Mouse (Mus musculus) cerebellum, adult 18-20 months (tissue): ENCODE measurements around the gene 1700012P22Rik.

Experiments
- DNase-seq, 2 experiments: peaks; one replicate each; pipeline ENCODE4 v3.0.0; 2021

Gene 1700012P22Rik

DNA sequence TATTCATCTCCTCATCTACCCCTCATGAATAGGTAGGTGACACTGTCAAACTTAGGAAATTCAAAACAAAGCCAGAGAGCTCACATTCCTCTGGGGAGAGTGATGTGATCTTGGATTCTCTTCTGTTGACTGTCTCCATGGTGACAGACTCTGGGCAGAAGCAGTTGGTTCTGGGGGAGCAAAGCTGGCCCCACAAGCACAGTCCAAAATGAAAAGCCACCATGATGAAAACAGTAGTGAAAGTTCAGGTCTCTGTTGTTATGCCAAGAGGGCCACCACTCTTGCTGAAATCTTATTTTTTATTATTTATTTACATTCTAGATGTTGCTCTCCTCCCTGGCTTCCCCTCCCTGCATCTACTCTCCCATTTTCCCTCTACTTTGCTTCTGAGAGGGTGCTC, at the start of gene 1700012P22Rik:
Gene 1700012P22Rik (minus strand): TSS at position 101 of the 400 bp plus-strand sequence.
- no peak for DNase-seq

DNA sequence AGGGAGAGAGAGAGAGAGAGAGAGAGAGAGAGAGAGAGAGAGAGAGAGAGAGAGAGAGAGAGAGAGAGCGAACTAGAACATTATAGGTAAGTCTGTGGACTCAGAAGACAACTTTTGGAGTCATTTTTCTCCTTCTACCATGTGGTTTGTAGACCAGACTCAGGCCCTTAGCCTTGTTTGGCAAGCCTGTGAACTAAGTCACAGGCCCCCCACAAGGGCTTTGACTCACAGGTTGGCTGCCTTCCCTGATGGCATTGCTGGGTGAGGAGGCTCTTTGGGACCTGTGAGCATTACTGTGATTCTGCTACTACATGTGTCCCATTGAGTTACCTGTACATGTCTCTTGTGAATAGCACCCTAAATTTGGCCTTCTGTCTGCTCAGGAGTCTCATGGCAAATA, 29.5 kb upstream of the 1700012P22Rik start:
- no peak for DNase-seq

DNA sequence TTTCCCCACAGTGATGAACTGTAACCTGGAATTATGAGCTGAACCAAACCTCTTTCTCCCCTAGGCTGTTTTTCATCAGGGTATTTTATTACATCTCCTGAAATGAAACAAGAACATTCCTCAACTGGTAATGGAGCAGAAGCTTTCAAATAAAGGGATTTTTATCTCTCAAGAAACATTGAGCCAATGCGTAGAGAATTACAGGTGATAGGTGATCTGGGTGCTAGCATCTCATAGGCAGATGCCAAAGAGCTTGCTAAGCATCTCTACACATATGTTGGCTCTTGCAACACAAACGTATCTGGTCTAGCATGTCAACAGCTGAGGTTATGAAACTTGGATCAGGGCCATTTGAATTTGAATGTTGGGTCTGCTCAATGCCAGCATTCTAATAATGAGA, 26.6 kb upstream of the 1700012P22Rik start:
- no peak for DNase-seq

DNA sequence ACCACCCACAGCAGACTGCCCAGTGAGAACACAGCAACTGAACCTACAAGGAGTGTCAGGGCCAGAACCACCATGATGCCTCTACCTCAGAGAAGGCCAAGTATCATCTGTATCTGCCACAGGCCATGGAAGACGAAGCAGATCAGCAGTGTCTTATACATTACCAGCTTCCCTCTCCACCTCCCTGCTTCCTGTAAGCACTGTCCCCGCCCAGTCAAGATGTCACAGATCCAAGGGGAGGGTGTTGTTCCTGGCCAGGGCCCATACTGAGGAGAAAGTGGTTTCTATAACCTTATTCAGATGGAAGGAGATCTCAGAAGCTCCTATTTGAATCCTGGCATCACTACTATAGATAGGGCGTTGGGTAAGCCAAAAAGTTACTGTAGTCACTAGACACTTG, 25.1 kb upstream of the 1700012P22Rik start, which contains the start of gene Aadacl3:
Gene Aadacl3 (minus strand): TSS at position 101 of the 400 bp plus-strand sequence.
- no peak for DNase-seq

DNA sequence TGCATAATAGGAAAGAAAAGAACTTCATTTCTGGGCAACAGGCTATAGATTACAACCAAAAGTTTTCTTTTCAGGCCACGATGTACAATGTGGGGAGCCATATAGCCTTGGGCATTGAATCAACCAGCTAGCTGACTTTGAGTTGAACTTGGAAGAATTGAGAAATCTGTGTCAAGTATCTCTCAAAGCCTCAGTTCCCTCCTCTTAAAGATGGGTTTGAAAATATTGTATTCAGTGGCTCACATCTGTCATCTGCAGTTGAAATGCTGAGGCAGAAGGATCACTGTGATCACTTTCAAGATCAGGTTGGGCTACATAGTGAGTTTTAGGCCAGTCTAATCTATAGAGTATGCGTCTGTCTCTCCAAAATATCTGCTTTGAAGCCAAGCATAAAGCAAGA, 14.6 kb upstream of the 1700012P22Rik start, which contains the start of gene Gm9944:
Gene Gm9944 (minus strand): TSS at position 101 of the 400 bp plus-strand sequence.
- no peak for DNase-seq

DNA sequence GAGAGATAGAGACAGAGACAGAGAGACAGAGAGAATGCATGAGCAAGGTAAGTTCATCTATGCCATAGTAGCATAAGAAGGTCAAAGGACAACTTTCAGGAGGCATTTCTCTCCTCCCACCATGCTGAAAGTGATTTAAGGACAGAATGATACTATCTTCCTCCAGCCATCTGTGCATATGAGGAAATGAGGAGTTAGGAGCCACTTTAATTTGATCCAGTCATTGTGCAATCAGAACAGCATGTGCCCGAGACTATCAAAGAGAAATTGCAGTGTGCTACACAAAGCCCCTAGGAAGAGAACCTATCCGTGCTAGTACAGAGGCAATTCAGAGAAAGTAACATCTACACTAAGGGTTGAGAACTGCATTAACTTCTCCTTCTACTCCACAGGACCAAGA, 10.0 kb upstream of the 1700012P22Rik start:
- DNase-seq: no peak

DNA sequence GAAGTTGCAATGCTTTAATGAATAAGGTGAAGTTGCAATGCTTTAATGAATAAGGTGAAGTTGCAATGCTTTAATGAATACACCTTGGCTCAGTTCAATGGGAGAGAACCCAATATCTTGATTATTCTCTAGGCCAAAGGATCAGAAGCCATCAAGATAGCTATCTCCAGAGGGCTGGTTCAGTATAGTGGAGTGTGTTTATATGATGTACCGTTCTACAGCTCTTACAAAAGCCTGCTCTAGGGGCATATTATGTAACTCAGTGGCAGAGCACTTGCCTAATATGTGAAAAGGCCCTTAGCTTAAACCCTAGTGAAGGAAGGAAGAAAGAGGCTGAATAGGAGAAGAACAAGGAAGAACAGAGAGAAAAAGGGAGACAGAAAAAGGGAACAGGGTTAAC, 3.0 kb upstream of the 1700012P22Rik start:
- DNase-seq: no peak

DNA sequence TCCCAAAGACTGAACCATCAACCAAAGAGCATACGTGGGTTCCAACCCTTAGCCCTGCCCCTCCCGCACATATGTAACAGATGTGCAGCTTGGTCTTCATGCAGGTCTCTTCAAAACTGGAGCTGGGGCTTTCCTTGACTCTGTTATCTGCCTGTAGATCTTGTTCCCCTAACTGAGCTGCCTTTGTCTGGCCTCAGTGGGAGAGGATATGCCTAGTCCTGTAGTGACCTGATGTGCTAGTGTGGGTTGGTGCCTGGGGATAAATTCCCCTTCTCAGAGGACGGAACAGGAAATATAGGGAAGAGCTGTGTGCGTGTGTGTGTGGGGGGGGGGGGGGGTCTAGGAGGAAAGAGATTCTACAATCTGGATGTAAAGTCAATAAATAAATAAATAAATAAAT, 2.5 kb upstream of the 1700012P22Rik start:
- no peak for DNase-seq

DNA sequence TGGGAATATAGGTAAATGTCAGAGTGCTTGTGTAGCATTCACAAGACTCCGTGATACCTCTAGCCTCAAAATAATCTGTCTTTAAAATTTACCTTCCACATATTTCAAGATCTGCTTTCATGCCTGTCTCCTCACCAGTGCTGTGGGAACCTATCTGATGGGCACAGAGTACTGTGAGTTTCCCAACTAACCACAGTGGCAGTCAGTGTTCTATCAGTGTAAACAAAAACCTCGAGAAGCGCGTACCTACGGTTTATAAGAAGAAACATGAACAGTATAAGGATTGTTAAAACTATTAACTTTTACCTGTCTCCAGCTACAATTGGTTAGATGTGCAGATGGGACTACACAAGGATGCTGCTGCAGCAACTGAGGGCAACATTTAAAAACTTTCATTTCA, 5.4 kb downstream of the 1700012P22Rik start:
- no peak for DNase-seq

DNA sequence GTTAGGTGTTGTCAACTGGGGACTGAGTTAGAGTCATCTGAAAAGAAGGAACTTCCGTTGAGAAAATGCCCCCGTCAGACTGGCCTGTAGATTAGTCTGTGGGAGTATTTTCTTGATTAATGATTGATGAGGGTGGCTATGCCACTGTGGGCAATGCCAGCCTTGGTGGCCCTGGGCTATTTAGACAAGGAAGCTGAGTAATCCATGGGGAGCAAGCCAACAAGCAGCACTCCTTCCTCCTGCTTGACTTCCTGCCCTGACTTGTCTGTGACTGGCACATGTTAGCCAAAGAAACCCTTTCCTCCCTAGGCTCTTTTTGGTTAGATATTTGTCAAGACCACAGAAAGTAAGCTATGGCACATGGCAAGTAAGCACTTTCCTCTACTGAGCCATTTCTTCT, 7.8 kb downstream of the 1700012P22Rik start:
- DNase-seq: no peak

DNA sequence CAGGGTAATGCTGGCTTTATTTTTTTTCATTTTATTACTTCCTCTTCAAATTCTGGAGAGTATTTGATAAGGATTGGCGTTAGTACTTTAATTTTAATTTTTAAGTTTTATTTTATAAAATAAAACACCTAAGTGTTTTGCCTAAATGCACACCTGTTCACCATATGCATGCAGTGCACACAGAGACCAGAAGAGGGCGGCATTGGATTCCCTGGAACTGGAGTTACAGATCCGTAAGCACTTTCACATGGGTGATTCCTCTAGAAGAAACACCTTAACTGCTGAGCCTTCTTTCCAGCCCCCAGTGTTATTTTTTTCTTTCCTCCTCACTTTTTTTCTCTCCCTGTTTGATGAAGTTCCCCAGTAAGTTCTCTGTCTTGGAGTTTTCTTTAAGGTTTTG, 9.7 kb downstream of the 1700012P22Rik start:
- no peak for DNase-seq

DNA sequence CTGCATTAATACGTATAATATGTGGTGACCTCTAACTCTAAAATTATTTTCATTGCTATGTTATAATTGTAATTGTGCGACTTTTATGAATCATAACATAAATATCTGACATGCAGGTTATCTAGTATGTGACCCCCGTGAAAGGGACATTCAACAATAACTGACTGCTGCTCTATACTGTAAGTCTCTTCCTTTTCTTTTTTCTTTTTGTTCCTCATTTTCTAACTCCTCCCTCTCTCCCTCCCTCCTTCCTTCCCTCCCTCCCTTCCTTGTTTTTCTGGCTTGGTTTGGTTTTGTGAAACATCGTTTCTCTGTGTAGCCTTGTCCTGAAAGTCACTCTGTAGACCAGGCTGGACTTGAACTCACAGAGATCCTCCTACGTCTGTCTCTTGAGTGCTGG, 14.0 kb downstream of the 1700012P22Rik start:
- DNase-seq: no peak

DNA sequence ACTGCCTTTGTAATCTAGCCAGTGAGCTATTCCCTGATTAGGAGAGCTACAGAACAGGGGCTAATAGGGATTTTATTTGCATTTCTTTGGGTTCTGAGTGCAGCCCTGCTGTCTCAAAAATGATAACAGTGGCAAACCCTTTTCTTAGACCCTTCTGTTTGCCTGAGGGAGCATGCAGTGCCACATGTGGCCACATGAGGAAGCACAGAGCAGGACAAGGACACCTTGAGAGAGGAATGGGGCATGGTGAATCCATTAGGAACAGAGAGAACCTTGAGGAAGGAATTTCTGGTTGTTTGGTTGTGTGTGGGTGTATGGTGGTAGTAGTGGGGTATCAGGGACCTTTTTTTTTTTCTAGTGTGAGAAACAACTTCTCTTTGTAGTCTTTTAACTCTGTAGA, 17.9 kb downstream of the 1700012P22Rik start:
- no peak for DNase-seq

DNA sequence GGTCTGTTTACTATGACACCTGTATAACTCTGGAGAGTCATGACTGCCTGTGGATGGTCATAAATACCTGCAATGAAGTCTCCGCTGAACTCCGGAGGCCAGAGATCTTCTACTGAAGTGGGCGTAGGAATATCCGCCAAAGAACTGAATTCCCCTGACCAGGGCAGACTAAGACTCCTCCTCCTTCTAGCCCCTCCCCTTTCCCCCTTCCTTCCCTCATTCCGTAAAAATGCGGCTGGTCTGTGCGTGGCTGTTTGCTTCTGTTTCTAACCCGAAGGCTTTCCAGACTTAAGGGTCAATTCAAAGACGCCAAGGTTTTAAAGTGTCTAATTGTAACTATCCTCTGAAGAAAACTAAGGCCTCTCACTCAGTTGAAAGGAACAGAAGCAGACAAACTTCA, 30.3 kb downstream of the 1700012P22Rik start, which contains the start of gene Pramef12:
Gene Pramef12 (minus strand): TSS at position 175 of the 400 bp plus-strand sequence.
- DNase-seq: no peak

DNA sequence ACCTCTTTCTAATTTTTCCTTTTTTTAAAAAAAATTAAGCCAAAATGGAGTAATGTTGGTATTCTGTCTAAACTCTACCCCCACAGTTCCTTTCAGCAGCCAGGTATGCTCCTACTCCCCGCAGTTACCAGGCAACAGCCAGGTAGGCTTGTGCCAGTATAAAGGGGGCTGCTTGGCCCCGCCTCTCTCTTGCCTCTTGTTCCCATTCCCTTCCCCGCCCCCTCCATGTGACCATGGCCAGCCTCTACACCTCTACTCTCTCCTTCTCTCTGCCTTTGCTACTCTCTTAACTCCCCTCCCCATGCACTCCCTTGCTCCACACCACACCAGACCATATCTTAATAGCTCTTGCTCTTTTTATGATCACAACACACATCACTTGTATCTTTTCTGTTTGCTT, 32.3 kb downstream of the 1700012P22Rik start:
- no peak for DNase-seq

DNA sequence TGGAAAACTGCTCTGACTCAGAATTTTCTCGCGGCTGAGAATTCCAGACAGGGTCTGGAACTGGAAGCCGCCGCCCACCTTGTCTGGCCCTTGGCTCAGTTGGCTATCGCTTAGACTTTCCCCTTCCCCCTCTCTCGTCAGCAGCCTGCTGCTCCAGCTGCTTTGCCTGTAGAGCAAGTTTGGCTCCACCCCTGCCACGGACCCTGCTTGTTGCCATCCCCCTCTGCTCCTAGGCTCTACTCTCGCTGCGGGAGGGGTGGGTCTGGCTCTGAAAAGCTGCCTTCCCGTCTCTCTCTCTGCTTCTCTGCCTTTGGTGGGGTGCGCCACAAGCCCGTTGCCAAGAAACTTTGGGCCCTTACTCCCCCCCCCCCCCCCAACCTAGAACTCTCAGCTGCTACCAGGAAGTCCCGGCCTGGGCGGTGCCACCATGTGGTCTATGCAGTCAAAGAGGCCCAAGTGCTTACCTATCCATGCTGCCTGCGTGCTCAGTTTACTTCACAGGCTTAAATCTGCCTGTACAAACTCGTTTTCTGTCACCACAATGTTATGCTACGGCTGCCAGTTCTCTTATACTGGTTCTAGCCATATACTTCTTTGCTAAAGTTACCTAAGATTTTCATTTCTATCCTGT, 34.0 kb downstream of the 1700012P22Rik start:
- no peak for DNase-seq

DNA sequence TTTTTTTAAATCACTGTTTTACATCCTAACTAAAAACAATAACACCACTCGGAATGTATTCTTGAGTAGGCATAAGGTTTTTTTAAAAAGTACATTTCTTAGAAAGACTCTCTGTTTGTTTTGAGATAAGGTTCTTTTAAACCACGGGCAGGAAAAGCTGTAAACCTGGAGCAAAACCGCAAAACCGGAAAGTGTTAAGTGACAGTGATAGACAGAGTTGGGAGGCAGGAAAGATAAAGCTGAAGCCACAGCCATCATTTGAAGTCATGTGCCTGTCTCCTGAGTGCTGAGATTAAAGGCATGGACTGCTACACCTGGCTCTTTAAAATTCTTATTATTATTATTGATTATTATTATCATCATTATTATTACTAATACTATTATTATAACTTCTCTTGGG, 35.9 kb downstream of the 1700012P22Rik start:
- DNase-seq: no peak

DNA sequence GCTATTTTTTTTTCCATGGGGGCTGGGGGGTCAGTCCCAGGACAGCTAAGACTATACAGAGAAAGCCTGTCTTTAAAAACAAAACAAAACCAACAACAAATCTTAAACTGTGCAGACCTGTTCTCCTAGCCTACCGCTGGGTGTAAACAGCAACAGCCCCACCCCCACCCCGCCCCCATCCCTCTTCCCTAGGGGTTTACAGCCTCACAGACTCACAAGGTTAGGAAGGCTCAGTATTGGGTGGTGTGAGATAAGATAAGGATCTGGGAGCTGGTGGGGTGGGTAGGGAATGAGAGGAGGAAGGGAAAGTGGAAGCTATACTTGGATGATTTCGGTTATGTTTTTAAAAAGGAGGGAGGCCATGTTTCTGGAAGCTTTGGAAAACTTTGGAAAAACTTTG, 42.3 kb downstream of the 1700012P22Rik start:
- DNase-seq: no peak

DNA sequence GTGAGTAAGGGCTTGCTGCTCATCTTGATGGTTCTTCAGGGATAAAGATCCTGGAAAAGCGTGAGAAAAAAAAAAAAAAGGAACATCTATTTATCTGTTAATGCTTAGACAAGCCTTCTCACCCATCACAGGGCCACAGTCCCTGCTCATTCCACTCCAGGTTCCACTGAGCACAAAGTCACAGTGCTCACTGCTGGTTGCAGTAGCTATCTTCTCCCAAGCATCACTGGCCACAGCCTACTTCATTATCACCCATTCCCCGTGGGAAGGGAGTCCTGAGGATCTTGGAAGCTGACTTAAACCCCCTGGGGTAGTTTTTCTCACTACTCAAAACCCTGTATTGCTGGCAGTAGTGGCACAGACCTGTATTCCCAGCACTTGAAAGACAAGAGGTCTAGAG, 60.7 kb downstream of the 1700012P22Rik start, which contains the start of gene Pramef20:
Gene Pramef20 (minus strand): TSS at position 23 of the 400 bp plus-strand sequence.
- DNase-seq: no peak
